Mouse (Mus musculus): Measurements from ENCODE around the gene Prpf40b. TPM values are rescaled to one million over a fixed set of nuclear protein-coding genes. Genes with fewer than 3 reads are reported as not detected.
"Not testable (repeated sequence)": the region's sequence is repeated elsewhere in the genome, so short reads cannot be mapped to it uniquely, and the experiment has no call there.

Gene Prpf40b
- total and polyA plus RNA-seq, 2 experiments from 2014 or later = 89.7 to 116 TPM

GRCm38 (mm10) chr15:99252381-99253174 is 42.3 kb upstream of the Prpf40b start:
- WGBS = 4% methylated on average over 22 of the region's 22 CpGs
- Histone ChIP-seq H3K9me3 (ENCODE audit: low read length) (no peaks in the 10 kb centered on the region), H3K4me3 (ENCODE audit: low read depth, low read length) (peak overlapping the region; percentile 68), H3K9ac (peak overlapping the region; percentile 76), H3K4me2 (ENCODE audit: low read depth) (peak overlapping the region; percentile 78), H3K36me3 (ENCODE audit: insufficient read depth) (peaks cover 14% of the 10 kb centered on the region), H3K4me1 (ENCODE audit: insufficient read depth) (peaks cover 9% of the 10 kb centered on the region), H3K27me3 (ENCODE audit: insufficient read depth, low read length) (no peaks in the 10 kb centered on the region), H3K27ac (ENCODE audit: low read depth, low read length) (peak overlapping the region; percentile 95)
- ATAC-seq (peak; percentile 57), DNase-seq (no peak)
- TF ChIP-seq CTCF (IDR thresholded peaks at IDR 0.05; ENCODE audit: low read depth) = peak; percentile 32; the same call in 1 of the 2 replicates

- H3K36me3 ChIP-seq (ENCODE audit: insufficient read depth); DNase-seq; H3K4me3 ChIP-seq (ENCODE audit: low read depth, low read length); H3K9ac ChIP-seq; H3K4me1 ChIP-seq (ENCODE audit: insufficient read depth); ATAC-seq; H3K27me3 ChIP-seq (ENCODE audit: insufficient read depth, low read length); H3K27ac ChIP-seq (ENCODE audit: low read depth, low read length); H3K9me3 ChIP-seq (ENCODE audit: low read length): not testable (repeated sequence)
- 44% methylated on average over 2 of the region's 2 CpGs for WGBS
- peak overlapping the region; percentile 78; the same call in 1 of the 2 replicates for H3K4me2 ChIP-seq (ENCODE audit: low read depth)
Observed at GRCm38 (mm10) chr15:99253175-99253479, 41.8 kb upstream of the Prpf40b start.

- no peak overlapping the region for H3K9ac ChIP-seq
- H3K4me1 ChIP-seq (ENCODE audit: insufficient read depth) = peaks cover 9% of the 10 kb centered on the region
Observed at GRCm38 (mm10) chr15:99253772-99254171, 41.1 kb upstream of the Prpf40b start.

GRCm38 (mm10) chr15:99254477-99255005 is 40.3 kb upstream of the Prpf40b start:
- no peak overlapping the region for H3K27ac ChIP-seq (ENCODE audit: low read depth, low read length)
- WGBS = 90% methylated on average over 2 of the region's 2 CpGs
- no peak overlapping the region for H3K4me3 ChIP-seq (ENCODE audit: low read depth, low read length)
- TF ChIP-seq CTCF (IDR thresholded peaks at IDR 0.05; ENCODE audit: low read depth) = no peak
- no peak overlapping the region for H3K9ac ChIP-seq
- H3K4me1 ChIP-seq (ENCODE audit: insufficient read depth) = peaks cover 9% of the 10 kb centered on the region
- no peak for ATAC-seq
- no peak for DNase-seq
- H3K27me3 ChIP-seq (ENCODE audit: insufficient read depth, low read length) = no peaks in the 10 kb centered on the region
- H3K4me2 ChIP-seq (ENCODE audit: low read depth) = no peak overlapping the region
- H3K36me3 ChIP-seq (ENCODE audit: insufficient read depth) = no peaks in the 10 kb centered on the region
- H3K9me3 ChIP-seq (ENCODE audit: low read length) = no peaks in the 10 kb centered on the region

More at GRCm38 (mm10) chr15:99253772-99254171, 41.1 kb upstream of the Prpf40b start:
- no peak overlapping the region for H3K4me2 ChIP-seq (ENCODE audit: low read depth)
- no peaks in the 10 kb centered on the region for H3K9me3 ChIP-seq (ENCODE audit: low read length)
- WGBS = 97% methylated on average over 6 of the region's 6 CpGs
- no peak overlapping the region for H3K4me3 ChIP-seq (ENCODE audit: low read depth, low read length)
- DNase-seq = no peak
- ATAC-seq = no peak
- H3K27ac ChIP-seq (ENCODE audit: low read depth, low read length) = no peak overlapping the region
- H3K36me3 ChIP-seq (ENCODE audit: insufficient read depth) = peaks cover 3% of the 10 kb centered on the region; the same call in 1 of the 2 replicates
- H3K27me3 ChIP-seq (ENCODE audit: insufficient read depth, low read length) = no peaks in the 10 kb centered on the region
- no peak for TF ChIP-seq CTCF (IDR thresholded peaks at IDR 0.05; ENCODE audit: low read depth)

GRCm38 (mm10) chr15:99255241-99255749 is 39.6 kb upstream of the Prpf40b start:
- H3K27ac ChIP-seq (ENCODE audit: low read depth, low read length) = no peak overlapping the region
- no peak overlapping the region for H3K4me3 ChIP-seq (ENCODE audit: low read depth, low read length)
- whole genome bisulfite sequencing = 91% methylated on average over 6 of the region's 6 CpGs
- no peak overlapping the region for H3K4me2 ChIP-seq (ENCODE audit: low read depth)
- peaks cover 9% of the 10 kb centered on the region for H3K4me1 ChIP-seq (ENCODE audit: insufficient read depth)
- no peaks in the 10 kb centered on the region for H3K27me3 ChIP-seq (ENCODE audit: insufficient read depth, low read length)
- TF ChIP-seq CTCF (IDR thresholded peaks at IDR 0.05; ENCODE audit: low read depth) = no peak
- ATAC-seq = no peak
- H3K9ac ChIP-seq = no peak overlapping the region
- no peaks in the 10 kb centered on the region for H3K9me3 ChIP-seq (ENCODE audit: low read length)
- H3K36me3 ChIP-seq (ENCODE audit: insufficient read depth) = no peaks in the 10 kb centered on the region
- DNase-seq = no peak

GRCm38 (mm10) chr15:99259167-99259729 is 35.6 kb upstream of the Prpf40b start:
- Histone ChIP-seq H3K27me3 (ENCODE audit: insufficient read depth, low read length) (no peaks in the 10 kb centered on the region), H3K9me3 (ENCODE audit: low read length) (no peaks in the 10 kb centered on the region), H3K9ac (no peak overlapping the region), H3K4me1 (ENCODE audit: insufficient read depth) (no peaks in the 10 kb centered on the region), H3K4me3 (ENCODE audit: low read depth, low read length) (peak overlapping the region; percentile 7; the same call in 1 of the 2 replicates), H3K36me3 (ENCODE audit: insufficient read depth) (no peaks in the 10 kb centered on the region), H3K27ac (ENCODE audit: low read depth, low read length) (no peak overlapping the region), H3K4me2 (ENCODE audit: low read depth) (peak overlapping the region; percentile 37)
- no peak for TF ChIP-seq CTCF (IDR thresholded peaks at IDR 0.05; ENCODE audit: low read depth)
- ATAC-seq = no peak
- 70% methylated on average over 8 of the region's 8 CpGs for WGBS
- DNase-seq = no peak
